ENCODE assay signal across 9 mouse cellular contexts in the genomic region with DNA sequence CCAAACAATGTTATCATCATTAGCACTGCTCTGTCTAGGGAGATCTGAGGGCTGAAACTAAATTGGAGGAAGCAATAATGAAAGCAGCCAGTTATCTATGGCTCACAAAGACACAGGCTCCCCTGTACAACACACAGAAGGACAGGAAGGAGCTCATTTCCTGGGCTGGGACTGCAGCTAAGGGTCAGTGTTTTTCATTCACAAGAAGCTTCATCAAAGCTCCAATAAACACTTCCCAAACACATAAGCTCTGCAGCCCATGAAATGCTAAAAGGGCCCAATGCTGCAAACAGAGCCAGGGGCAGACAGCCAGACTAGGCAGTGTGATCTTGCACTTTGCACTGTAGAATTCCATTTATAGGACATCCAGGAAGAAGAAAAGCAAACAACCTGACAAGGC.
DNase-seq lines count a peak whose midpoint lies in the region; ATAC-seq and TF ChIP-seq lines count a peak whose summit lies in the region.
"Had no signal": no experiment of that assay in that cellular context is flagged by ENCODE, and none has a peak within 500 bp of the region (broad histone marks: within the 10 kb centered on the region; RNA-seq: fewer than 3 reads in every experiment).

No protein-coding gene starts in this region.

- peaks cover 9% of the 10 kb centered on the region for H3K36me3 ChIP-seq in embryonic facial prominence, embryonic 10.5 days (replicated peaks)
- H3K36me3 ChIP-seq in intestine, postnatal 0 days (ENCODE audit: control insufficient read depth, insufficient read depth): 0 out of 2 replicates have a peak, but pooled peaks cover 6% of the 10 kb centered on the region

- TF ChIP-seq CTCF in intestine, postnatal 0 days (IDR thresholded peaks at IDR 0.05; ENCODE audit: low read depth): no peak

- H3K9me3 ChIP-seq in embryonic facial prominence, embryonic 10.5 days: no peaks in the 10 kb centered on the region
- no peaks in the 10 kb centered on the region for H3K9me3 ChIP-seq in intestine, postnatal 0 days (ENCODE audit: control insufficient read depth)
- H3K9me3 ChIP-seq: neural tube, embryonic 12.5 days had no signal

- H3K4me3 ChIP-seq in embryonic facial prominence, embryonic 10.5 days: no peak overlapping the region
- no peak overlapping the region for H3K4me3 ChIP-seq in intestine, postnatal 0 days (ENCODE audit: low read depth, low read length)
- H3K4me3 ChIP-seq: neural tube, embryonic 12.5 days had no signal

- 0 out of 2 replicates have a peak overlapping the region, but pooled peaks have one; percentile 24 for H3K4me2 ChIP-seq in intestine, postnatal 0 days (replicated peaks; ENCODE audit: low read depth)
- H3K4me2 ChIP-seq: neural tube, embryonic 12.5 days had no signal

- no peaks in the 10 kb centered on the region for H3K27me3 ChIP-seq in embryonic facial prominence, embryonic 10.5 days (replicated peaks; ENCODE audit: low read depth, poor library complexity, severe bottlenecking)
- no peaks in the 10 kb centered on the region for H3K27me3 ChIP-seq in intestine, postnatal 0 days (replicated peaks; ENCODE audit: control insufficient read depth, insufficient read depth, low read length)
- H3K27me3 ChIP-seq: neural tube, embryonic 12.5 days had no signal

- peak; percentile 67 for ATAC-seq in intestine, postnatal 0 days

- peak; percentile 32 for DNase-seq in embryo, embryonic 10 days (ENCODE audit: low spot score)
- DNase-seq in embryo, embryonic 9.5 days (ENCODE audit: extremely low spot score): no peak
- peak; percentile 20 for DNase-seq in embryonic facial prominence, embryonic 10.5 days (ENCODE audit: low spot score)
- peak; percentile 70 to 74 for DNase-seq in lung, adult 18-20 months
- no peak for DNase-seq in natural killer cell, adult 2 months (ENCODE audit: low spot score in 2 of 2)
- DNase-seq in left cerebral cortex, adult 9 months (ENCODE audit: low spot score in 2 of 2): no peak
- DNase-seq in cerebellum, adult 11 months: no peak

- no peak overlapping the region for H3K9ac ChIP-seq in intestine, postnatal 0 days (ENCODE audit: low read depth, low read length)
- H3K9ac ChIP-seq: neural tube, embryonic 12.5 days had no signal

- H3K27ac ChIP-seq in embryonic facial prominence, embryonic 10.5 days (replicated peaks): 0 out of 2 replicates have a peak overlapping the region, but pooled peaks have one; percentile 35
- H3K27ac ChIP-seq in intestine, postnatal 0 days (ENCODE audit: low read depth, low read length): peak overlapping the region; percentile 22
- H3K27ac ChIP-seq: neural tube, embryonic 12.5 days had no signal

- H3K4me1 ChIP-seq in embryonic facial prominence, embryonic 10.5 days: peaks cover 32% of the 10 kb centered on the region
- H3K4me1 ChIP-seq in intestine, postnatal 0 days (replicated peaks; ENCODE audit: control insufficient read depth, insufficient read depth, low read length): peaks cover 10% of the 10 kb centered on the region
- H3K4me1 ChIP-seq: neural tube, embryonic 12.5 days had no signal

Comparison
In these comparisons a context has a peak if more than half of its experiments do, and no peak if none do; other contexts are left out.
1. DNase-seq: peak in embryo, embryonic 10 days (single experiment), embryonic facial prominence, embryonic 10.5 days (single experiment) and lung, adult 18-20 months (2 of 2); none in embryo, embryonic 9.5 days (single experiment), natural killer cell, adult 2 months (0 of 2), left cerebral cortex, adult 9 months (0 of 2) and cerebellum, adult 11 months (single experiment).